Mouse (Mus musculus): ENCODE measurements around the gene Dennd2d.

Gene Dennd2d

GRCm38 (mm10) chr3:106482281-106483081 is at the start of gene Dennd2d:
Gene Dennd2d, plus strand, starts transcription at chr3:106482405.
- no peak for DNase-seq (ENCODE audit: low spot score in 2 of 2)

GRCm38 (mm10) chr3:106448571-106448970 is 33.6 kb upstream of the Dennd2d start:
- peak in 1 of 2 experiments; percentile 14 for DNase-seq (ENCODE audit: low spot score in 2 of 2)

- DNase-seq (ENCODE audit: low spot score in 2 of 2): no peak
These were observed 33.2 kb upstream of the Dennd2d start for GRCm38 (mm10) chr3:106448995-106449394.

GRCm38 (mm10) chr3:106449567-106449966 is 32.6 kb upstream of the Dennd2d start:
- DNase-seq (ENCODE audit: low spot score in 2 of 2): no peak

GRCm38 (mm10) chr3:106452616-106453015 is 29.6 kb upstream of the Dennd2d start:
- DNase-seq (ENCODE audit: low spot score in 2 of 2): no peak

- no peak for DNase-seq (ENCODE audit: low spot score in 2 of 2)
These were observed 24.8 kb upstream of the Dennd2d start for GRCm38 (mm10) chr3:106457298-106457869.

GRCm38 (mm10) chr3:106462059-106462470 is 20.1 kb upstream of the Dennd2d start:
- DNase-seq (ENCODE audit: low spot score in 2 of 2): no peak

- no peak for DNase-seq (ENCODE audit: low spot score in 2 of 2)
These were observed 19.7 kb upstream of the Dennd2d start for GRCm38 (mm10) chr3:106462493-106462892.

GRCm38 (mm10) chr3:106464750-106465149 is 17.5 kb upstream of the Dennd2d start:
- no peak for DNase-seq (ENCODE audit: low spot score in 2 of 2)

GRCm38 (mm10) chr3:106474210-106474609 is 8.0 kb upstream of the Dennd2d start:
- DNase-seq (ENCODE audit: low spot score in 2 of 2): no peak

- DNase-seq (ENCODE audit: low spot score in 2 of 2): no peak
These were observed 5.3 kb upstream of the Dennd2d start for GRCm38 (mm10) chr3:106476863-106477262.

- DNase-seq (ENCODE audit: low spot score in 2 of 2): no peak
These were observed 1.1 kb downstream of the Dennd2d start for GRCm38 (mm10) chr3:106483297-106483696.

- DNase-seq (ENCODE audit: low spot score in 2 of 2): no peak
These were observed 1.7 kb downstream of the Dennd2d start for GRCm38 (mm10) chr3:106483796-106484405.

- no peak for DNase-seq (ENCODE audit: low spot score in 2 of 2)
These were observed 2.7 kb downstream of the Dennd2d start for GRCm38 (mm10) chr3:106484861-106485260.

- DNase-seq (ENCODE audit: low spot score in 2 of 2): no peak
These were observed 3.6 kb downstream of the Dennd2d start for GRCm38 (mm10) chr3:106485810-106486209.

- no peak for DNase-seq (ENCODE audit: low spot score in 2 of 2)
These were observed 5.3 kb downstream of the Dennd2d start for GRCm38 (mm10) chr3:106487551-106487950.

GRCm38 (mm10) chr3:106490239-106490638 is 8.0 kb downstream of the Dennd2d start:
- DNase-seq (ENCODE audit: low spot score in 2 of 2): no peak

- DNase-seq (ENCODE audit: low spot score in 2 of 2): no peak
These were observed 10.5 kb downstream of the Dennd2d start for GRCm38 (mm10) chr3:106492723-106493122.

GRCm38 (mm10) chr3:106493202-106493601 is 11.0 kb downstream of the Dennd2d start:
- DNase-seq (ENCODE audit: low spot score in 2 of 2): no peak

- no peak for DNase-seq (ENCODE audit: low spot score in 2 of 2)
These were observed 11.7 kb downstream of the Dennd2d start for GRCm38 (mm10) chr3:106493882-106494281.

GRCm38 (mm10) chr3:106494417-106494950 is 12.3 kb downstream of the Dennd2d start:
- DNase-seq (ENCODE audit: low spot score in 2 of 2): no peak

- no peak for DNase-seq (ENCODE audit: low spot score in 2 of 2)
These were observed 13.3 kb downstream of the Dennd2d start for GRCm38 (mm10) chr3:106495346-106496044.

Measured in frontal cortex, postnatal 14 days (tissue).